Mouse (Mus musculus) stomach, adult 2 months (tissue): ENCODE data around the gene Gjb4. TPM values are rescaled to one million over a fixed set of nuclear protein-coding genes. Genes with fewer than 3 reads are reported as not detected.

ENCODE experiments used
- polyA plus RNA-seq: library from polyadenylated mRNA; depleted of rRNA; stranded (reverse); fragments of >200 nt; gene quantifications from 2 replicates; pipeline ENCODE4 v1.2.3, GENCODE M21; 2012; rRNA removed

Gene Gjb4
- polyA plus RNA-seq: 5.9 and 12.3 TPM in 2 replicates

GRCm38 (mm10) chr4:127353951-127354438 lies at the start of gene Gjb4:
TSS of gene Gjb4 (minus strand) at chr4:127354081.

GRCm38 (mm10) chr4:127358018-127358417 lies 4.1 kb upstream of the Gjb4 start, which contains the start of gene Gjb5:
TSS of gene Gjb5 (minus strand) at chr4:127358181.

GRCm38 (mm10) chr4:127330181-127331100 lies 23.4 kb downstream of the Gjb4 start, which contains the start of gene Gjb3:
TSS of gene Gjb3 (minus strand) at chr4:127330844.

GRCm38 (mm10) chr4:127313861-127314260 lies 40.0 kb downstream of the Gjb4 start, which contains the start of gene Gja4:
TSS of gene Gja4 (minus strand) at chr4:127314039.

Other genes with a start within 250 kb of the Gjb4 start
- gene Tmem35b, start 230.4 kb downstream of the Gjb4 start, polyA plus RNA-seq: 4.3 and 5.6 TPM in 2 replicates
- gene Dlgap3, start 184.9 kb downstream of the Gjb4 start, polyA plus RNA-seq: 0.43 and 0.68 TPM in 2 replicates
- gene Smim12, start 110.3 kb downstream of the Gjb4 start, polyA plus RNA-seq: 9.2 and 15.6 TPM in 2 replicates
- 8.2 and 8.5 TPM in 2 replicates for gene Gja4, start 40.0 kb downstream of the Gjb4 start, polyA plus RNA-seq
- 10.6 and 15.5 TPM in 2 replicates for gene Gjb3, start 23.2 kb downstream of the Gjb4 start, polyA plus RNA-seq
- gene Gjb5, start 4.1 kb upstream of the Gjb4 start, polyA plus RNA-seq: 4.0 and 4.1 TPM in 2 replicates